ENCODE assay signal across 8 mouse cellular contexts in the genomic region with DNA sequence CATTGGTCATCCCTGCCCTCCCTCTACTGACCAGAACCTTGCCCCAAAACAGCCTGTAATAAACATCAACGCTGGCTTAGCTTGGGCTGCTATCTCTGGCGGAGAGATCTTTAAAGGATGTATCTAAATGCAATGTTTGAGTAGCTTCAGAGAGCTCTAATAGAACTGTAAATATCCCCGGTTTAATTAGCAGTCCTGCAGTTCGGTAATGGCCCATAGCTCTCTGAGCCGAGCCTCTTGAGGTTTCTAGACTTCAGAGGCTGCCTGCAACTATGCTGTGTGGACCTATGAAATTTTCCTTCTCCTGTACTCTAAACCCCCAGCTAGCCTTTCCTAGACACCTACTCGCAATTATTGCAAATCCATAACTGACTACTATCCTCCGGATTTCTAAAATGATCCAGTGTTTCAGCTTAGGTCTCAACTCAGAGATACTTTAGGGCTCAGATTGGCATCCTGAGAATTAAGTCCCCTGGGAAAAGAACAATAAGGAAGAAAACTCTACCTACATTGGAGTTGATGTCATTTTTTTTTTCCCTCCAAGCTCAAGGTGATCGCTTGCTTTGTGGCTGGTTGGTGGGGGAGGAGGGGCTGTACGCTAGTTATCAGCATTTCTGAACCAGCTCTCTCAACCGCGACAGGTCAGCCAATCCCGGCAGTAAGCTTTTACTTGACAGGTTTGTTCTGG. TPM values are rescaled to one million over a fixed set of nuclear protein-coding genes. Genes with fewer than 3 reads are reported as not detected.
DNase-seq lines count a peak whose midpoint lies in the region; ATAC-seq and TF ChIP-seq lines count a peak whose summit lies in the region.

No protein-coding gene starts in this region.

- peak overlapping the region; percentile 58 for H3ac ChIP-seq in C2C12 (ENCODE audit: control insufficient read depth, insufficient read length, low read depth)

- WGBS in embryonic facial prominence, embryonic 13.5 days = 4% methylated on average over 12 of the region's 12 CpGs
- 6% methylated on average over 12 of the region's 12 CpGs for WGBS in kidney, postnatal 0 days
- WGBS in neural tube, embryonic 15.5 days = 2% methylated on average over 12 of the region's 12 CpGs

- H3K79me2 ChIP-seq in C2C12 (ENCODE audit: control insufficient read depth, insufficient read depth) = peaks cover 28% of the 10 kb centered on the region

- H3K4me2 ChIP-seq in embryonic facial prominence, embryonic 13.5 days = peak overlapping the region; percentile 91
- H3K4me2 ChIP-seq in kidney, postnatal 0 days (ENCODE audit: low read length) = peak overlapping the region; percentile 80
- H3K4me2 ChIP-seq in neural tube, embryonic 15.5 days = peak overlapping the region; percentile 91

- H3K27me3 ChIP-seq in C2C12 (ENCODE audit: control insufficient read depth, insufficient read depth, insufficient read length) = no peaks in the 10 kb centered on the region
- H3K27me3 ChIP-seq in embryonic facial prominence, embryonic 13.5 days = peaks cover 23% of the 10 kb centered on the region
- no peaks in the 10 kb centered on the region for H3K27me3 ChIP-seq in kidney, postnatal 0 days (ENCODE audit: insufficient read depth, low read length)
- H3K27me3 ChIP-seq in neural tube, embryonic 15.5 days (replicated peaks) = no peaks in the 10 kb centered on the region

- DNase-seq in embryo, embryonic 10.5 days (ENCODE audit: low spot score) = peak; percentile 32
- no peak for DNase-seq in embryo, embryonic 10 days (ENCODE audit: low spot score)
- DNase-seq in kidney, postnatal 0 days (ENCODE audit: low spot score) = peak; percentile 75
- no peak for DNase-seq in left cerebral cortex, adult 11 months (ENCODE audit: low spot score)
- no peak for DNase-seq in spleen, adult 18-20 months

- H3K4me1 ChIP-seq in embryonic facial prominence, embryonic 13.5 days = peaks cover 10% of the 10 kb centered on the region
- no peaks in the 10 kb centered on the region for H3K4me1 ChIP-seq in kidney, postnatal 0 days (replicated peaks; ENCODE audit: insufficient read depth, low read length)
- H3K4me1 ChIP-seq in neural tube, embryonic 15.5 days = peaks cover 15% of the 10 kb centered on the region

- TF ChIP-seq CTCF in C2C12 (IDR thresholded peaks at IDR 0.05; ENCODE audit: control insufficient read depth, insufficient read depth, insufficient read length) = no peak
- no peak for TF ChIP-seq CTCF in kidney, postnatal 0 days (IDR thresholded peaks at IDR 0.05; ENCODE audit: low read depth)

- H3K79me3 ChIP-seq in C2C12 (ENCODE audit: low read depth) = peaks cover 23% of the 10 kb centered on the region

- H3K9ac ChIP-seq in embryonic facial prominence, embryonic 13.5 days = peak overlapping the region; percentile 83
- H3K9ac ChIP-seq in kidney, postnatal 0 days (ENCODE audit: low read depth, low read length) = peak overlapping the region; percentile 98
- peak overlapping the region; percentile 85 for H3K9ac ChIP-seq in neural tube, embryonic 15.5 days (replicated peaks)

- no peaks in the 10 kb centered on the region for H3K36me3 ChIP-seq in C2C12 (ENCODE audit: control insufficient read depth, insufficient read depth)
- H3K36me3 ChIP-seq in embryonic facial prominence, embryonic 13.5 days = no peaks in the 10 kb centered on the region
- H3K36me3 ChIP-seq in kidney, postnatal 0 days (ENCODE audit: insufficient read depth, low read length) = no peaks in the 10 kb centered on the region
- H3K36me3 ChIP-seq in neural tube, embryonic 15.5 days = no peaks in the 10 kb centered on the region

- no peaks in the 10 kb centered on the region for H3K9me3 ChIP-seq in embryonic facial prominence, embryonic 13.5 days
- H3K9me3 ChIP-seq in kidney, postnatal 0 days (replicated peaks; ENCODE audit: low read length) = no peaks in the 10 kb centered on the region
- H3K9me3 ChIP-seq in neural tube, embryonic 15.5 days (replicated peaks) = no peaks in the 10 kb centered on the region

- peak overlapping the region; percentile 100 for H3K27ac ChIP-seq in embryonic facial prominence, embryonic 13.5 days
- peak overlapping the region; percentile 100 for H3K27ac ChIP-seq in kidney, postnatal 0 days
- peak overlapping the region; percentile 97 for H3K27ac ChIP-seq in neural tube, embryonic 15.5 days (replicated peaks)

- H3K4me3 ChIP-seq in C2C12 (ENCODE audit: insufficient read depth, poor library complexity, severe bottlenecking) = peak overlapping the region; percentile 53
- H3K4me3 ChIP-seq in embryonic facial prominence, embryonic 13.5 days = peak overlapping the region; percentile 97
- peak overlapping the region; percentile 97 for H3K4me3 ChIP-seq in kidney, postnatal 0 days (replicated peaks; ENCODE audit: low read depth, low read length)
- peak overlapping the region; percentile 97 for H3K4me3 ChIP-seq in neural tube, embryonic 15.5 days (replicated peaks)

- no peak for ATAC-seq in embryonic facial prominence, embryonic 13.5 days (ENCODE audit: insufficient number of reproducible peaks, insufficient read depth, low FRiP score, low TSS enrichment, low read depth)
- no peak for ATAC-seq in kidney, postnatal 0 days (replicated peaks; ENCODE audit: low FRiP score, low read depth)
- ATAC-seq in neural tube, embryonic 15.5 days (ENCODE audit: low FRiP score) = no peak

TF ChIP-seq in C2C12, 6 proteins besides CTCF, POLR2A, EP300 and RAD21:
- no peak for TF ChIP-seq MAX (IDR thresholded peaks at IDR 0.05)
- no peak for TF ChIP-seq USF1 (IDR thresholded peaks at IDR 0.05; ENCODE audit: low read depth)
- TF ChIP-seq CEBPB (IDR thresholded peaks at IDR 0.05; ENCODE audit: low read depth) = no peak
- TF ChIP-seq FOSL1 (IDR thresholded peaks at IDR 0.05; ENCODE audit: insufficient read depth, low read length, poor library complexity, severe bottlenecking) = no peak
- TF ChIP-seq MYOD1 (IDR thresholded peaks at IDR 0.05; ENCODE audit: control insufficient read depth, insufficient read length, low read depth) = no peak
- TF ChIP-seq MYOG (IDR thresholded peaks at IDR 0.05; ENCODE audit: control insufficient read depth, extremely low read depth, insufficient read length) = no peak

RNA-seq across cellular contexts. Expression of a gene that starts 2.0 kb away (rescaled TPM):
- 9.6 TPM for polyA plus RNA-seq in C2C12 (2012; fragmentation: generic; extraction: Trizol)
- polyA plus RNA-seq in embryonic facial prominence, embryonic 13.5 days (2015; fragmentation: Nextera tagmentation; extraction: Ambion mirVana) = 12.9 and 14.7 TPM in 2 replicates
- 8.9 and 9.2 TPM in 2 replicates for polyA plus RNA-seq in kidney, postnatal 0 days (2015; fragmentation: Nextera tagmentation; extraction: Ambion mirVana)
- 12.2 and 12.9 TPM in 2 replicates for polyA plus RNA-seq in neural tube, embryonic 15.5 days (2015; fragmentation: Nextera tagmentation; extraction: Ambion mirVana)

RNA-seq across cellular contexts. Expression of a gene that starts 15.7 kb away (rescaled TPM):
- polyA plus RNA-seq in C2C12 (2012; fragmentation: generic; extraction: Trizol) = 10.4 TPM
- polyA plus RNA-seq in embryonic facial prominence, embryonic 13.5 days (2015; fragmentation: Nextera tagmentation; extraction: Ambion mirVana) = 67.0 and 68.3 TPM in 2 replicates
- polyA plus RNA-seq in kidney, postnatal 0 days (2015; fragmentation: Nextera tagmentation; extraction: Ambion mirVana) = 79.2 and 83.7 TPM in 2 replicates
- polyA plus RNA-seq in neural tube, embryonic 15.5 days (2015; fragmentation: Nextera tagmentation; extraction: Ambion mirVana) = 105 and 109 TPM in 2 replicates

Comparison
In these comparisons a context has a peak if more than half of its experiments do, and no peak if none do; other contexts are left out.
1. DNase-seq: peak in embryo, embryonic 10.5 days (single experiment) and kidney, postnatal 0 days (single experiment); none in embryo, embryonic 10 days (single experiment), left cerebral cortex, adult 11 months (single experiment) and spleen, adult 18-20 months (0 of 2).
2. Peak in every context shown above with its lines, with median percentiles within 50 percentile points of each other: H3K4me3 ChIP-seq, H3K27ac ChIP-seq, H3K4me2 ChIP-seq and H3K9ac ChIP-seq.